Mouse (Mus musculus): ENCODE measurements around the gene Tmem115. TPM values are rescaled to one million over a fixed set of nuclear protein-coding genes. Genes with fewer than 3 reads are reported as not detected.

The Tmem115 gene
- polyA plus RNA-seq, 1 experiment from 2014 or later = 43.6 TPM

Other genes starting within 250 kb of the Tmem115 start
- 2.6 and 3.4 TPM in 2 replicates for gene Mapkapk3, start 244.1 kb upstream of the Tmem115 start, polyA plus RNA-seq (2016; fragmentation: Nextera tagmentation; extraction: Ambion mirVana)
- gene Cish, start 237.9 kb upstream of the Tmem115 start, polyA plus RNA-seq (2016; fragmentation: Nextera tagmentation; extraction: Ambion mirVana) = 6.6 and 6.8 TPM in 2 replicates
- 13.3 and 14.9 TPM in 2 replicates for gene Hemk1, start 195.6 kb upstream of the Tmem115 start, polyA plus RNA-seq (2016; fragmentation: Nextera tagmentation; extraction: Ambion mirVana)
- gene 6430571L13Rik, start 193.3 kb upstream of the Tmem115 start, polyA plus RNA-seq (2016; fragmentation: Nextera tagmentation; extraction: Ambion mirVana) = 3.1 and 4.2 TPM in 2 replicates
- 3.7 and 4.1 TPM in 2 replicates for gene Cacna2d2, start 134.3 kb upstream of the Tmem115 start, polyA plus RNA-seq (2016; fragmentation: Nextera tagmentation; extraction: Ambion mirVana)
- gene Cyb561d2, start 8.2 kb downstream of the Tmem115 start, polyA plus RNA-seq (2016; fragmentation: Nextera tagmentation; extraction: Ambion mirVana) = 19.3 and 19.4 TPM in 2 replicates
- 48.1 and 48.4 TPM in 2 replicates for gene Nprl2, start 8.3 kb downstream of the Tmem115 start, polyA plus RNA-seq (2016; fragmentation: Nextera tagmentation; extraction: Ambion mirVana)
- gene Zmynd10, start 13.4 kb downstream of the Tmem115 start, polyA plus RNA-seq (2016; fragmentation: Nextera tagmentation; extraction: Ambion mirVana) = 1.1 and 2.6 TPM in 2 replicates
- 43.6 and 48.9 TPM in 2 replicates for gene Rassf1, start 17.6 kb downstream of the Tmem115 start, polyA plus RNA-seq (2016; fragmentation: Nextera tagmentation; extraction: Ambion mirVana)
- 90.1 and 95.0 TPM in 2 replicates for gene Tusc2, start 29.3 kb downstream of the Tmem115 start, polyA plus RNA-seq (2016; fragmentation: Nextera tagmentation; extraction: Ambion mirVana)
- gene Hyal2, start 34.0 kb downstream of the Tmem115 start, polyA plus RNA-seq (2016; fragmentation: Nextera tagmentation; extraction: Ambion mirVana) = 112 and 116 TPM in 2 replicates
- gene Hyal1, start 43.0 kb downstream of the Tmem115 start, polyA plus RNA-seq (2016; fragmentation: Nextera tagmentation; extraction: Ambion mirVana) = 9.0 and 10.1 TPM in 2 replicates
- 14.5 and 14.7 TPM in 2 replicates for gene Naa80, start 44.9 kb downstream of the Tmem115 start, polyA plus RNA-seq (2016; fragmentation: Nextera tagmentation; extraction: Ambion mirVana)
- 0.41 and 1.1 TPM in 2 replicates for gene Hyal3, start 46.9 kb downstream of the Tmem115 start, polyA plus RNA-seq (2016; fragmentation: Nextera tagmentation; extraction: Ambion mirVana)
- gene Ifrd2, start 53.7 kb downstream of the Tmem115 start, polyA plus RNA-seq (2016; fragmentation: Nextera tagmentation; extraction: Ambion mirVana) = 20.1 and 21.1 TPM in 2 replicates
- 3.2 TPM in 2 replicates for gene Sema3b, start 75.3 kb downstream of the Tmem115 start, polyA plus RNA-seq (2016; fragmentation: Nextera tagmentation; extraction: Ambion mirVana)
- 635 and 641 TPM in 2 replicates for gene Gnai2, start 101.4 kb downstream of the Tmem115 start, polyA plus RNA-seq (2016; fragmentation: Nextera tagmentation; extraction: Ambion mirVana)
- 13.9 and 14.8 TPM in 2 replicates for gene Slc38a3, start 135.6 kb downstream of the Tmem115 start, polyA plus RNA-seq (2016; fragmentation: Nextera tagmentation; extraction: Ambion mirVana)
- 1.9 and 2.7 TPM in 2 replicates for gene Gnat1, start 145.8 kb downstream of the Tmem115 start, polyA plus RNA-seq (2016; fragmentation: Nextera tagmentation; extraction: Ambion mirVana)
- gene Sema3f, start 176.5 kb downstream of the Tmem115 start, polyA plus RNA-seq (2016; fragmentation: Nextera tagmentation; extraction: Ambion mirVana) = 30.6 and 33.7 TPM in 2 replicates
- 266 and 271 TPM in 2 replicates for gene Rbm5, start 237.1 kb downstream of the Tmem115 start, polyA plus RNA-seq (2016; fragmentation: Nextera tagmentation; extraction: Ambion mirVana)